Mouse (Mus musculus): ENCODE results near the gene Gm17334. TPM values are rescaled to one million over a fixed set of nuclear protein-coding genes. Genes with fewer than 3 reads are reported as not detected.
A peak's percentile ranks its signal among the peaks of the same experiment; 100 is the strongest.

Gene Gm17334
- polyA plus RNA-seq, 1 experiment from 2014 or later = 0.31 TPM

- H3K27me3 ChIP-seq = no peaks in the 10 kb centered on the region
- H3K36me3 ChIP-seq = no peaks in the 10 kb centered on the region
- 0 out of 2 replicates have a peak, but pooled peaks have one; percentile 16 for ATAC-seq (ENCODE audit: insufficient number of reproducible peaks, insufficient read depth, low FRiP score, low TSS enrichment, low read depth)
- no peak overlapping the region for H3K4me3 ChIP-seq (replicated peaks)
- no peak overlapping the region for H3K4me2 ChIP-seq
- no peaks in the 10 kb centered on the region for H3K9me3 ChIP-seq
- H3K27ac ChIP-seq = no peak overlapping the region
- WGBS = 50% methylated on average over 14 of the region's 14 CpGs
- H3K4me1 ChIP-seq (replicated peaks) = no peaks in the 10 kb centered on the region
- no peak overlapping the region for H3K9ac ChIP-seq (replicated peaks)
Measured at GRCm38 (mm10) chr11:53736771-53737572, 36.0 kb downstream of the Gm17334 start.

DNA sequence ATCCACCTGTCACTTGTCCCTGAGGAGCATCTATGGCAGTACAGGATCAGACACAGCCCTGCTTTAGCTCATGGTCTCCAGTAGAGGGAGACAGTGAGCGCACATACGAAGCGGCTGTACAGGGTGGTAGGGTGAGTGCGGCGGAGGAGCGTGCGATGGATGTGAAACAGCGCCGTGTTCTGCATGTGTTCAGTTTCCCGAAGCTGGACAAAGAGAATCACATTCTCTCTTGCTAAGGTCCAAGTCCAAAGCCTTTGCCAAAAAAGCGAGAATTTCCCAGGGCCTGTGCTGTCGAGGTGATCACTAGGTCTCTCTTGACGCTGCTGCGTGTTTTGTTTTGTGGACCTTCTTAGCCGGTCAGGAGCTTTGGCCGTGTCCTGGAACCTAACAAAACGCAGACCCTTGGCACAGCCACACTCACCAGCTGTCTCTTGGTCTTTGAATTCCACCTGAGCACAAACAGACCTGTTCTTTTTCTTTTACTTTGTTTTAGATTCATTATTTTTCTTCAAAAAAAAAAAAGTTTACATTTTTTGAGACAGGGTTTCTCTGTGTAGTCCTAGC lies 37.2 kb downstream of the Gm17334 start:
- Histone ChIP-seq H3K36me3 (no peaks in the 10 kb centered on the region), H3K4me1 (replicated peaks) (no peaks in the 10 kb centered on the region), H3K4me2 (peak overlapping the region; percentile 45), H3K9ac (replicated peaks) (no peak overlapping the region), H3K27ac (no peak overlapping the region), H3K9me3 (no peaks in the 10 kb centered on the region), H3K4me3 (replicated peaks) (no peak overlapping the region), H3K27me3 (no peaks in the 10 kb centered on the region)
- WGBS = 27% methylated on average over 17 of the region's 17 CpGs
- 0 out of 2 replicates have a peak, but pooled peaks have one; percentile 66 for ATAC-seq (ENCODE audit: insufficient number of reproducible peaks, insufficient read depth, low FRiP score, low TSS enrichment, low read depth)

DNA sequence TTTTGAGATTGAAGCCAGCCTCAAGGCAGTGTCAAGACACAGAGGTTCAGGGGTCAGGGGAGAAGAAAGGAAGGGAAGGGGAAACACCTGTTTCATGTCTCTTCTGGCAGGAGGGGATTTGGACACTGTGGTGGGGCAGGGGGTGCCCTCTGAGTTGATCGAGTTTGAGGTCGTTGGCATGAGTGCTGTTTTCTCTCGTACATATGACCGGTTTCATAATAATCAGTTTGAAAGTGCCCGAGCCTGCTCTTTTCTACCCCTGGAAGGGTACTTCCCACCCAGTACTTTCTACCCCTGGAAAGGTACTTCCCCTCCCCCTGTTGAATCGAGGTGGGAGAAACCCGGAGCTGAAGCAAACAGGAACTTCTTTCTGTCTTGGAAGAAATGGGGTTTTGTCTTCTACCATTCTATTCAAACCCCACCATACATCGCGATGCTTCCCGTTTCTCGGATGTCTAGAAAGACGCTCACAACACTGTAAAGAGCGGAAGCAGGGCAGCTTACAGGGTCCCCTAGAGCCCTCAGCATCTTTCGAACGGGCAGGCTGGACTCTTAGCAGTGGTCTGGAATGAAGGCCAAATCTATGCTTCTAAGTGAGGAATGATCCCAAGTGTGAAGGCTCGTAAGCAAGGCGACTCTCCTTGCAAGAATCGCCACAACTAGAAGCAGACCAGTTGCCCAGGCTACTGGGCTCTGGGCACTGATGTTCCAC lies 37.9 kb downstream of the Gm17334 start:
- ATAC-seq (ENCODE audit: insufficient number of reproducible peaks, insufficient read depth, low FRiP score, low TSS enrichment, low read depth) = no peak
- no peaks in the 10 kb centered on the region for H3K9me3 ChIP-seq
- H3K4me1 ChIP-seq (replicated peaks) = no peaks in the 10 kb centered on the region
- no peak overlapping the region for H3K27ac ChIP-seq
- H3K4me2 ChIP-seq = peak overlapping the region; percentile 45; the same call in 1 of the 2 replicates
- no peaks in the 10 kb centered on the region for H3K36me3 ChIP-seq
- no peak overlapping the region for H3K4me3 ChIP-seq (replicated peaks)
- H3K27me3 ChIP-seq = no peaks in the 10 kb centered on the region
- H3K9ac ChIP-seq (replicated peaks) = no peak overlapping the region
- 74% methylated on average over 18 of the region's 18 CpGs for WGBS

DNA sequence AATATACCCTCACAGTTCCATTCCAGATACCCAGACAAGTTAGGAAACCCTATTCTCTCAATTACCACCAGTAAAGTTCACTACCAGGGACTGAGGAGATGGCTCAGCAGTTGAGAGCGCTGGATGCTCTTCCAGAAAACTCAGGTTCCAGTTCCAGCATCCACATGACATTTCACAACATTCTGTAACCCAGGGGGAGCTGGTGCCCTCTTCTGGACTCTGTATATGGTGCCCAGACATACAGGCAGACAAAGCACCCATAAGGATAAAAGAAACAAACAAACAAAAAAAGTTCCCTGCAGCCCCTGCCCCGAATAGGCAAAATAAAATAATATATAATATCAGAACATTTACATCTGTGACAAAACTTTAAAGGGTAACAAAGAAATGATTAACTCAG lies 38.6 kb downstream of the Gm17334 start:
- H3K4me2 ChIP-seq = no peak overlapping the region
- no peaks in the 10 kb centered on the region for H3K27me3 ChIP-seq
- no peak overlapping the region for H3K9ac ChIP-seq (replicated peaks)
- H3K36me3 ChIP-seq = no peaks in the 10 kb centered on the region
- H3K9me3 ChIP-seq = no peaks in the 10 kb centered on the region
- ATAC-seq (ENCODE audit: insufficient number of reproducible peaks, insufficient read depth, low FRiP score, low TSS enrichment, low read depth) = no peak
- H3K4me1 ChIP-seq (replicated peaks) = no peaks in the 10 kb centered on the region
- no peak overlapping the region for H3K4me3 ChIP-seq (replicated peaks)
- H3K27ac ChIP-seq = no peak overlapping the region
- WGBS = 85% methylated on average over 2 of the region's 2 CpGs

GRCm38 (mm10) chr11:53733824-53734223 lies 39.2 kb downstream of the Gm17334 start:
- no peak for ATAC-seq (ENCODE audit: insufficient number of reproducible peaks, insufficient read depth, low FRiP score, low TSS enrichment, low read depth)
- Histone ChIP-seq H3K9ac (replicated peaks) (no peak overlapping the region), H3K27ac (no peak overlapping the region), H3K9me3 (no peaks in the 10 kb centered on the region), H3K27me3 (no peaks in the 10 kb centered on the region), H3K4me3 (replicated peaks) (no peak overlapping the region), H3K4me2 (no peak overlapping the region), H3K4me1 (replicated peaks) (no peaks in the 10 kb centered on the region), H3K36me3 (no peaks in the 10 kb centered on the region)
- 89% methylated on average over 7 of the region's 7 CpGs for WGBS

GRCm38 (mm10) chr11:53732244-53732643 lies 40.7 kb downstream of the Gm17334 start:
- WGBS = 93% methylated on average over 8 of the region's 8 CpGs
- ATAC-seq (ENCODE audit: insufficient number of reproducible peaks, insufficient read depth, low FRiP score, low TSS enrichment, low read depth) = no peak

GRCm38 (mm10) chr11:53731457-53731856 lies 41.5 kb downstream of the Gm17334 start:
- H3K9me3 ChIP-seq = 0 out of 2 replicates have a peak, but pooled peaks cover 3% of the 10 kb centered on the region
- no peaks in the 10 kb centered on the region for H3K4me1 ChIP-seq (replicated peaks)
- no peaks in the 10 kb centered on the region for H3K36me3 ChIP-seq
- no peaks in the 10 kb centered on the region for H3K27me3 ChIP-seq
- H3K9ac ChIP-seq (replicated peaks) = no peak overlapping the region
- ATAC-seq (ENCODE audit: insufficient number of reproducible peaks, insufficient read depth, low FRiP score, low TSS enrichment, low read depth) = no peak
- H3K27ac ChIP-seq = no peak overlapping the region
- 95% methylated on average over 7 of the region's 7 CpGs for WGBS
- H3K4me3 ChIP-seq (replicated peaks) = no peak overlapping the region
- no peak overlapping the region for H3K4me2 ChIP-seq

More at GRCm38 (mm10) chr11:53732244-53732643, 40.7 kb downstream of the Gm17334 start:
- H3K36me3 ChIP-seq = no peaks in the 10 kb centered on the region
- H3K9me3 ChIP-seq = no peaks in the 10 kb centered on the region
- H3K27me3 ChIP-seq = no peaks in the 10 kb centered on the region
- H3K4me1 ChIP-seq (replicated peaks) = no peaks in the 10 kb centered on the region
- H3K4me2 ChIP-seq = no peak overlapping the region
- H3K9ac ChIP-seq (replicated peaks) = no peak overlapping the region
- no peak overlapping the region for H3K27ac ChIP-seq
- H3K4me3 ChIP-seq (replicated peaks) = no peak overlapping the region

Small RNA genes within 50 kb of the gene (microRNA-seq; reads per million reads assigned to microRNA genes)
- not detected for gene Mir7671

Other genes with a start within 250 kb of the Gm17334 start
- gene Kif3a, start 205.8 kb downstream of the Gm17334 start, polyA plus RNA-seq (2016; fragmentation: Nextera tagmentation; extraction: Ambion mirVana) = 80.7 and 84.6 TPM in 2 replicates
- 2.0 and 2.6 TPM in 2 replicates for gene Il4, start 154.5 kb downstream of the Gm17334 start, polyA plus RNA-seq (2016; fragmentation: Nextera tagmentation; extraction: Ambion mirVana)
- gene Il13, start 138.5 kb downstream of the Gm17334 start, polyA plus RNA-seq (2016; fragmentation: Nextera tagmentation; extraction: Ambion mirVana) = not detected in 2 replicates
- gene Rad50, start 65.9 kb downstream of the Gm17334 start, polyA plus RNA-seq (2016; fragmentation: Nextera tagmentation; extraction: Ambion mirVana) = 30.1 and 30.5 TPM in 2 replicates
- not detected in 2 replicates for gene Il5, start 52.4 kb downstream of the Gm17334 start, polyA plus RNA-seq (2016; fragmentation: Nextera tagmentation; extraction: Ambion mirVana)
- 8.4 and 8.5 TPM in 2 replicates for gene Irf1, start 3.2 kb downstream of the Gm17334 start, polyA plus RNA-seq (2016; fragmentation: Nextera tagmentation; extraction: Ambion mirVana)
- gene Gm12216, start 86.1 kb upstream of the Gm17334 start, polyA plus RNA-seq (2016; fragmentation: Nextera tagmentation; extraction: Ambion mirVana) = 0.65 TPM in 1 of 2 replicates, not detected in the other
- 6.4 and 6.7 TPM in 2 replicates for gene Slc22a5, start 118.5 kb upstream of the Gm17334 start, polyA plus RNA-seq (2016; fragmentation: Nextera tagmentation; extraction: Ambion mirVana)
- gene Slc22a21, start 207.1 kb upstream of the Gm17334 start, polyA plus RNA-seq (2016; fragmentation: Nextera tagmentation; extraction: Ambion mirVana) = 3.1 and 3.2 TPM in 2 replicates